Mouse (Mus musculus) thymus, postnatal 14 days (tissue): ENCODE data around the gene Rapgefl1.
A peak's percentile ranks its signal among the peaks of the same experiment; 100 is the strongest.

Source experiments
- DNase-seq: peaks from one replicate; pipeline ENCODE4 v3.0.0; 2021

The Rapgefl1 gene

GRCm38 (mm10) chr11:98836651-98837141 is at the start of gene Rapgefl1:
Gene Rapgefl1 (plus strand): TSS chr11:98836785.
- DNase-seq, result peak; percentile 88

- no peak for DNase-seq
These were observed 49.4 kb upstream of the Rapgefl1 start for GRCm38 (mm10) chr11:98787229-98787628.

GRCm38 (mm10) chr11:98787691-98788090 is 48.9 kb upstream of the Rapgefl1 start:
- no peak for DNase-seq

- DNase-seq, result no peak
These were observed 48.4 kb upstream of the Rapgefl1 start for GRCm38 (mm10) chr11:98788139-98788538.

GRCm38 (mm10) chr11:98788550-98789218 is 47.9 kb upstream of the Rapgefl1 start:
- DNase-seq, result peak; percentile 92

- DNase-seq, result no peak
These were observed 47.3 kb upstream of the Rapgefl1 start for GRCm38 (mm10) chr11:98789219-98789807.

GRCm38 (mm10) chr11:98789824-98790223 is 46.8 kb upstream of the Rapgefl1 start:
- no peak for DNase-seq

- DNase-seq, result no peak
These were observed 45.9 kb upstream of the Rapgefl1 start for GRCm38 (mm10) chr11:98790631-98791205.

- DNase-seq, result no peak
These were observed 45.1 kb upstream of the Rapgefl1 start for GRCm38 (mm10) chr11:98791448-98791847.

GRCm38 (mm10) chr11:98792081-98792480 is 44.5 kb upstream of the Rapgefl1 start:
- DNase-seq, result no peak

GRCm38 (mm10) chr11:98794469-98795014 is 42.0 kb upstream of the Rapgefl1 start:
- no peak for DNase-seq

GRCm38 (mm10) chr11:98795015-98795713 is 41.4 kb upstream of the Rapgefl1 start, which contains the start of gene Msl1:
Gene Msl1 (plus strand): TSS chr11:98795516.
- peak; percentile 93 for DNase-seq

- DNase-seq, result peak; percentile 64
These were observed 40.7 kb upstream of the Rapgefl1 start for GRCm38 (mm10) chr11:98795714-98796514.

GRCm38 (mm10) chr11:98796515-98797216 is 39.9 kb upstream of the Rapgefl1 start:
- peak; percentile 82 for DNase-seq

GRCm38 (mm10) chr11:98797306-98797705 is 39.3 kb upstream of the Rapgefl1 start:
- DNase-seq, result no peak

GRCm38 (mm10) chr11:98797909-98798308 is 38.7 kb upstream of the Rapgefl1 start:
- DNase-seq, result no peak

GRCm38 (mm10) chr11:98804605-98805004 is 32.0 kb upstream of the Rapgefl1 start, which contains the start of gene Casc3:
Gene Casc3 (plus strand): TSS chr11:98804905.
- no peak for DNase-seq

GRCm38 (mm10) chr11:98808417-98808816 is 28.2 kb upstream of the Rapgefl1 start:
- DNase-seq, result no peak

- peak; percentile 99 for DNase-seq
These were observed 26.9 kb upstream of the Rapgefl1 start for GRCm38 (mm10) chr11:98809457-98810290.

- DNase-seq, result no peak
These were observed 25.9 kb upstream of the Rapgefl1 start for GRCm38 (mm10) chr11:98810686-98811085.
